Mouse (Mus musculus): Measurements from ENCODE around the gene Ipo4.

Gene Ipo4

DNA sequence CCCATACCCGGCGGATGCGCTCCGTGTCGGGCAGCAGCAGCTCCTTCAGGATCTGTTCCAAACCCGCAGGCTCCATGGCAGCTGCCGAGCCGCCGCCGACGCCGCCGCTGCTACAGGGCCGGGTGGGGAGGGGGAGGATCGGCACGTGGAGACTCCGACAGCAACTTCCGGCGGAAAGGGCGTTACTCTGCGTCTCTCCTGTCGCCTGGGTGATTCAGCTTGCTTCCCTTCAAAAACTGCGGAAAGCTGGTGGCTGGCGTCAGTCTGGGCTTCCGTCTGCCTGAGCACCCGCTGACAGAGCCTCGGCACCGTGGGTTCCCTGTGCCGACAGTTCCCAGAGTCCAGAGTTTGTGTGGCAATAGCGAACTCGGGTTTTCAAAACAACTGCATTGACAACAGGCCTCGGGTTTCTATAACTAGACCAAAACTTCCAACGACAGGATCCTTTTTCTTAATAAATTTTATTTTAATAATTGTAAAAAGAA is at the start of gene Ipo4:
Gene Ipo4 (minus strand): TSS at position 435 of the 485 bp plus-strand sequence.
- peak; percentile 96 for DNase-seq (ENCODE audit: low spot score)

GRCm38 (mm10) chr14:55682118-55682493 is 46.3 kb upstream of the Ipo4 start:
- DNase-seq (ENCODE audit: low spot score) = no peak

- DNase-seq (ENCODE audit: low spot score) = peak; percentile 97
Measured at GRCm38 (mm10) chr14:55681160-55682117, 45.7 kb upstream of the Ipo4 start, which contains the start of gene Tinf2. Tinf2 (minus strand) TSS chr14:55681820.

DNA sequence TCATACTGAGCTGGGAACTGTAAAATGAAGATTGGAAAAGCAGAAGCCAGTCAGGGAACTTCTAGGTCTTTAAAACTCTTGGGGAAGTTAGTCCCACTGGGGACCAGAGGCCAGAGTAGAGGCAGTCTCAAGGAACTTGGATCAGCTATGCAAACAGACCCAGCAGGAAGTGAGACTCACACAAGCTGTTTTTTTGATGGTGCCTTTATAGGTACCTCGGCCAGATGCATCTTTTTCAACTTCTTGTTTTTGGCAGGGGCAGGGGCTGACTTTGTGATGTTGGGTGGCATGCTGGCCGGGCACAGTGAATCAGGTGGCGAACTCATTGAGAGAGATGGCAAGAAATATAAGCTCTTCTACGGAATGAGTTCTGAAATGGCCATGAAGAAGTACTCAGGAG is 41.9 kb upstream of the Ipo4 start:
- no peak for DNase-seq (ENCODE audit: low spot score)

DNA sequence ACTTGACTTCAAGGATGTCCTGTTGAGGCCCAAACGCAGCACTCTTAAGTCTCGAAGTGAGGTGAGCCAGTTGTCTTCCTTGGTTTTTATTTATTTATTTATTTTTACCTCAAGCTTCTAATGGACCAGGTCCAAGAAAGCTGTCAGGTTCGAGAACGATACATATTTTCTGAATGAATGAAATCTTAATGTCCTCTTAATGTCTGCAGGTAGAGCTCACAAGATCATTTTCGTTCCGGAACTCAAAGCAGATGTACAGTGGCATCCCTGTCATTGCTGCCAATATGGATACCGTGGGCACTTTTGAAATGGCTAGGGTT is 36.9 kb upstream of the Ipo4 start:
- DNase-seq (ENCODE audit: low spot score) = no peak

- DNase-seq (ENCODE audit: low spot score) = peak; percentile 97
Measured at GRCm38 (mm10) chr14:55671833-55672740, 36.3 kb upstream of the Ipo4 start, which contains the start of the genes Gmpr2 and Nedd8. Gmpr2 (plus strand) TSS chr14:55671941. Nedd8 (minus strand) TSS chr14:55672124.

- DNase-seq (ENCODE audit: low spot score) = no peak
Measured at GRCm38 (mm10) chr14:55671486-55671832, 35.7 kb upstream of the Ipo4 start.

- no peak for DNase-seq (ENCODE audit: low spot score)
Measured at GRCm38 (mm10) chr14:55660636-55661035, 24.9 kb upstream of the Ipo4 start.

- peak; percentile 92 for DNase-seq (ENCODE audit: low spot score)
Measured at GRCm38 (mm10) chr14:55659960-55660573, 24.3 kb upstream of the Ipo4 start, which contains the start of gene Mdp1. Mdp1 (minus strand) TSS chr14:55660508.

DNA sequence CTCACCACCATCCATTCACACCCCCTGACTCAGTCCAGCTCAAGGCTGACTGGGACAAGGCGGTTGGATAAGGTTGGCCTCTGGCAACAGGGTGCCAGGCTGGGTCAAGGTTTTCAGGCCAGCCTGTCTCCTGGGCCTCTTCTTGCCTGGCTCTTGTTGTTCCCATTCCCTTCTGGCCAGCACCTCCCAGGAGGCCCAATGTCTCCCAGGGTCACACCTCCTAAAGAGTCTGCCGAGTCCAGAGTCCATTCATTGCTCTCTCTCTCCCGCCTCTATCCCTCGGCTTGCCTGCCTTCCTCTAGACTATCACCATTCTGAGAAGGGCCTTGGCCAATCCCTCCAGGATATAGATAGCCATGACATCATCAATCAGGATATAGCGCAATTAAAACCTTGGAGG is 22.3 kb upstream of the Ipo4 start:
- no peak for DNase-seq (ENCODE audit: low spot score)

DNA sequence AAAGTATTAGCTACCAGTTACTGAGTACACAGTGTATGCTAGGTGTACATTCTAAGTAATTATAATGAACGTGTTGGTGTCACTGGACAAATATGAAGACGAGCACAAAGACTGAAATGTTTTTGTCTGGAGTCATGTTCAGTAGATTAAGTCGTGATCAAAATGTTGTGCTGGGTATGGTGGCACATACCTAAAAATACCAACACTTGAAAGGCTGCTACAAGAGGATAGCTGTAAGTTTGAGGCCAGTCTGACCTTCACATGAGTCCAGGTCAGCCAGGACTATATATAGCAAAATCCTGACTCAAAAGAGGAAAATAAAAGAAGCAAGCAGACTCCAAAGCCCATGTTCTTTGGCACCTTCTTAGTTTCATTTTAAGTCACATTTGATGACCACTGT is 21.2 kb upstream of the Ipo4 start:
- DNase-seq (ENCODE audit: low spot score) = no peak

DNA sequence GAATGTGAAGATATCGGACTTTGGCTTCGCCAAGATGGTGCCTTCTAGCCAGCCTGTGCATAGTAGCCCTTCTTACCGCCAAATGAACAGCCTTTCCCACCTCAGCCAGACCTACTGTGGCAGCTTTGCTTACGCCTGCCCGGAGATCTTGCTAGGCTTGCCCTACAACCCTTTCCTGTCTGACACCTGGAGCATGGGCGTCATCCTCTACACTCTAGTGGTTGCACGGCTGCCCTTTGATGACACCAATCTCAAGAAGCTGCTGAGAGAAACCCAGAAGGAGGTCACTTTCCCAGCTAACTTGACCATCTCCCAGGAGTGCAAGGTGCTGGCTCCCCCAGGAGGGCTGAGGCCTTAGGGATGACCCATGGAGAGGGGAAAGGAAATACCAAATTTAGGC is 15.8 kb upstream of the Ipo4 start:
- DNase-seq (ENCODE audit: low spot score) = no peak

- no peak for DNase-seq (ENCODE audit: low spot score)
Measured at GRCm38 (mm10) chr14:55649884-55650283, 14.1 kb upstream of the Ipo4 start, which contains the start of gene Tssk4. Tssk4 (plus strand) TSS chr14:55650184.

DNA sequence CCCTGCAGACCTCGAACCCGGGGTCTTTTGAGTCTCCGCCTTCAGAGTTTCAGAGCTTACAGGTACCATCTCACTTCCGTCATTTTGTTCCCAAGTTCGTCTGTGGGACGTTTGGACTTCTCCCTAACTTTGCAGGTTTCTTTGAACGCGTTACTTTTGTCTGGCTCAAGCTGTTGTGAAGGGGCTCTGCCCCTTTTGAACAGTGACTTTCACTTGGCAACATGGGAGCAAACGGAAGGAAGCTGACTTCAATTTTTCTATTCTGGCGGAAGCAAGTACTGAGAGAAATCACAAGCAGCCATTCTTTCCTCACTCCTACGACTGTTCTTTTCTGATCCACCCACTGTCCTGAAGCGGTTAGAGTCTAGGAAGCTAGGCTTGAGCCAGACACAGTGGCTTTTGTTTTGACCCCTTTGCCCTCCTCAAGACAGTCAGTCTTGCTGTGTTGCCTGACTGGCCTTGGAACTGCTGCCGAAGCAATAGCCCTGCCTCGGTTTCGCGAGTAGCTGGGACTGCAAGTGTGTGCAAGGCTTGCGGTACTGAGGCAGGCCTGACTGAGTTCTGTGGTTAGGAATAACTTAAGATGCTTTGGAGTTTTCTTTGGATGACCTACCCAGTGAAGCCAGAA is 8.6 kb upstream of the Ipo4 start:
- DNase-seq (ENCODE audit: low spot score) = peak; percentile 21

DNA sequence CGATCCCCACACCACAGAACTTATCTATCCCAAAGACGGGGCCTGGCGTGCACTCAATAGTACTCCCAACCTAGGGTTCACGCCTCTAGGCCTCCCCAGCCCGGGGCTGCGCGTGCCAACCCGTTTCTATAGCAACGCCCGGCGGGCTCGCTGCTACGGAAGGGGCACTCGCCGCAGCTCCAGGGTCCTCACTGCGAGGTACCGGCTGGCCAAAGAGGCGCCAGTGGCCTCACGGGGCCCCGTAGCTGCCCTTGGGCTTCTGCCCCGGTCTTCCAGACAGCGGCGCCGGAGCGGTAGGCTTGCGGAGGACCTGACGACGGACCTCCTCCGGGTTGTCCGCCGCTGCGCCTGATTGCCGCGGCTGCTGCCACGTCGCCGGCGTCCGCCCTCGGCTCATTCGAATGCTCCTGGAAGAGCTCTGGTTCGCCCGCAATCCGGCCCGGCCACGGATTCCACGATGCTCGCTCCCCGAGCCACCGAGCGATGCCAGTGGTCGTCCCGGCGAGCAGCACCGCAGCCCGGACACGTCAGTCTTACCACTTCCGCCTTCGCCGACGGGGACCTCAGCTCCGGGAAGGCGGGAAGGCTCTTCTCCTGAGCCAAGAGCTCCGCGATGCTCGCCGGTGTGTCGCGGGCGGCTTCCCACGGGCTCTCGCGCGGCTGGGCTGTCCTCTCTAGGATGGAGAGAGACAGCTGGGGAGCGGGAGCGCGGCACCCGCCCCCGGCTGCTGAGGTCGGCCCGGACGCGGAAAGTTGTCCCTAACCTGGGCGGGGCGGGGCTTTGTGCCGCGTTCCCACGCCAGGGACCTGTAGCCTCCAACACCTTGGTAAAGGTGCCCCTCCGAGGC is 7.5 kb upstream of the Ipo4 start, which contains the start of gene Tm9sf1:
Gene Tm9sf1 (minus strand): TSS at position 747 of the 848 bp plus-strand sequence.
- peak; percentile 84 for DNase-seq (ENCODE audit: low spot score)

- no peak for DNase-seq (ENCODE audit: low spot score)
Measured at GRCm38 (mm10) chr14:55642679-55643059, 6.9 kb upstream of the Ipo4 start.

GRCm38 (mm10) chr14:55641291-55641690 is 5.5 kb upstream of the Ipo4 start:
- no peak for DNase-seq (ENCODE audit: low spot score)

- DNase-seq (ENCODE audit: low spot score) = no peak
Measured at GRCm38 (mm10) chr14:55640816-55641215, 5.1 kb upstream of the Ipo4 start.

GRCm38 (mm10) chr14:55637795-55638194 is 2.0 kb upstream of the Ipo4 start, which contains the start of gene Gm49378:
Gm49378 (minus strand) TSS chr14:55637895.
- DNase-seq (ENCODE audit: low spot score) = no peak

GRCm38 (mm10) chr14:55634874-55635522 is 759 bp downstream of the Ipo4 start:
- DNase-seq (ENCODE audit: low spot score) = no peak

Measured in embryo, embryonic 10.5 days (tissue).